Mouse (Mus musculus) testis, adult 2 months (tissue): ENCODE measurements around the gene Creb5. TPM values are rescaled to one million over a fixed set of nuclear protein-coding genes. Genes with fewer than 3 reads are reported as not detected.

Source experiments
- H3K27ac ChIP-seq: fragments of 200-500 bp; 2 replicates; pipeline ENCODE4 v1.5.1; 2012; ENCODE audit warnings: low read depth, low read length; ENCODE audit not compliant: control insufficient read depth, insufficient read depth
- H3K27me3 ChIP-seq: fragments of 200-500 bp; 2 replicates; pipeline ENCODE4 v1.6.1; 2012; ENCODE audit warnings: mild to moderate bottlenecking, low read length, moderate library complexity; ENCODE audit not compliant: control insufficient read depth, insufficient read depth
- H3K36me3 ChIP-seq: fragments of 200-500 bp; 2 replicates; pipeline ENCODE4 v1.6.1; 2012; ENCODE audit warnings: mild to moderate bottlenecking, low read length; ENCODE audit not compliant: control insufficient read depth, insufficient read depth
- H3K4me1 ChIP-seq: fragments of 200-500 bp; 2 replicates; pipeline ENCODE4 v1.6.1; 2012; ENCODE audit warnings: low read length; ENCODE audit not compliant: control insufficient read depth, insufficient read depth
- H3K4me3 ChIP-seq: fragments of 200-500 bp; 2 replicates; pipeline ENCODE4 v1.5.1; 2012; ENCODE audit warnings: low read depth, mild to moderate bottlenecking, low read length, moderate library complexity, mixed read lengths; ENCODE audit not compliant: control insufficient read depth
- CTCF ChIP-seq: fragments of 200-500 bp; IDR thresholded peaks from 2 replicates; pipeline ENCODE4 v1.5.1; 2012; ENCODE audit warnings: low read depth, mild to moderate bottlenecking, inconsistent platforms, low read length, moderate library complexity; ENCODE audit not compliant: control insufficient read depth, insufficient read depth, insufficient replicate concordance
- POLR2A ChIP-seq: fragments of 200-500 bp; IDR thresholded peaks from 2 replicates; pipeline ENCODE4 v1.6.1; 2012; ENCODE audit warnings: low read depth, mild to moderate bottlenecking, inconsistent platforms, low read length, moderate library complexity; ENCODE audit not compliant: control insufficient read depth
- polyA plus RNA-seq: library from polyadenylated mRNA; depleted of rRNA; stranded (reverse); fragments of >200 nt; gene quantifications from 2 replicates; pipeline ENCODE4 v1.2.3, GENCODE M21; 2012; rRNA removed

Creb5 gene
- polyA plus RNA-seq, result 0.26 and 0.37 TPM in 2 replicates

DNA sequence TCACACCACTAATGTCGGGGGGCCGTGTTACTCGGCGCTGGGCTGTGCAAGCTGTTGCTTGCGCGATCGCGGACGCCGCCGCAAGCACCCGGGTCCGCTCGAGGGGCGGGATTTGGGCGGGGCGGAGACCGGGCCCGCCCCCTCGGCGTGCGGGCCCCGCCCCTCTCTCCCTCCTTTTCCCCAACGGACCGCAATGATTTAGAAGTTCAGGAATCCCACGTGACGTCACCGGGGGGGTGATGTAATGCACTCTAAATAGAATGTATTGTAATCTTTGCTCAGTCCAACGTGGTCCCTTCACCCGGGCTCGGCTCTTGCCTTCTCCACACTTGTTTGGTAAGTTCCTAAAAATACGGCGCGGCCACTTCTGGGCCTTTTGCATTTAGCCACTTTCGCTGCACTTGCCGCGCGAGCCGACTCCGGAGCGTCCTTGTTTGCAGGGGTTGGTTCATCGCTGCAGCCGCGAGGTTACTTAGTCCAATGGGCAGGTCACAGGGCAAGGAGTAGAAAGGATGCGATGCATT is at the start of gene Creb5:
Gene Creb5 (plus strand): TSS at position 233 of the 524 bp plus-strand sequence.
- Histone ChIP-seq H3K27me3 (peaks cover 5% of the 10 kb centered on the region), H3K27ac (no peak within 1 kb of the TSS), H3K4me3 (peak within 1 kb of the TSS; percentile 69), H3K36me3 (no peaks in the 10 kb centered on the region), H3K4me1 (peaks cover 13% of the 10 kb centered on the region)
- no peak for TF ChIP-seq POLR2A
- TF ChIP-seq CTCF, result no peak

GRCm38 (mm10) chr6:53259841-53260240 is 27.2 kb upstream of the Creb5 start:
- Histone ChIP-seq H3K27ac (no peak overlapping the region), H3K4me3 (no peak overlapping the region), H3K36me3 (no peaks in the 10 kb centered on the region), H3K4me1 (peaks cover 2% of the 10 kb centered on the region; the same call in 1 of the 2 replicates), H3K27me3 (no peaks in the 10 kb centered on the region)
- TF ChIP-seq CTCF, result no peak
- TF ChIP-seq POLR2A, result no peak

- Histone ChIP-seq H3K27me3 (no peaks in the 10 kb centered on the region), H3K4me3 (peak overlapping the region; percentile 56), H3K36me3 (no peaks in the 10 kb centered on the region), H3K27ac (no peak overlapping the region), H3K4me1 (peaks cover 2% of the 10 kb centered on the region; the same call in 1 of the 2 replicates)
- TF ChIP-seq CTCF (no peak), POLR2A (peak; percentile 18; the same call in 1 of the 2 replicates)
Measured at GRCm38 (mm10) chr6:53262401-53262800, 24.7 kb upstream of the Creb5 start.

GRCm38 (mm10) chr6:53267036-53267435 is 20.0 kb upstream of the Creb5 start:
- Histone ChIP-seq H3K4me1 (peaks cover 2% of the 10 kb centered on the region; the same call in 1 of the 2 replicates), H3K4me3 (no peak overlapping the region), H3K27me3 (no peaks in the 10 kb centered on the region), H3K36me3 (no peaks in the 10 kb centered on the region), H3K27ac (no peak overlapping the region)
- TF ChIP-seq CTCF, result no peak

GRCm38 (mm10) chr6:53267732-53268505 is 19.2 kb upstream of the Creb5 start:
- Histone ChIP-seq H3K4me1 (no peaks in the 10 kb centered on the region), H3K36me3 (no peaks in the 10 kb centered on the region), H3K27ac (no peak overlapping the region), H3K4me3 (no peak overlapping the region), H3K27me3 (no peaks in the 10 kb centered on the region)
- no peak for TF ChIP-seq POLR2A

- Histone ChIP-seq H3K4me1 (no peaks in the 10 kb centered on the region), H3K27me3 (no peaks in the 10 kb centered on the region), H3K4me3 (no peak overlapping the region), H3K36me3 (no peaks in the 10 kb centered on the region), H3K27ac (no peak overlapping the region)
- TF ChIP-seq POLR2A (no peak), CTCF (no peak)
Measured at GRCm38 (mm10) chr6:53271216-53271615, 15.9 kb upstream of the Creb5 start.

DNA sequence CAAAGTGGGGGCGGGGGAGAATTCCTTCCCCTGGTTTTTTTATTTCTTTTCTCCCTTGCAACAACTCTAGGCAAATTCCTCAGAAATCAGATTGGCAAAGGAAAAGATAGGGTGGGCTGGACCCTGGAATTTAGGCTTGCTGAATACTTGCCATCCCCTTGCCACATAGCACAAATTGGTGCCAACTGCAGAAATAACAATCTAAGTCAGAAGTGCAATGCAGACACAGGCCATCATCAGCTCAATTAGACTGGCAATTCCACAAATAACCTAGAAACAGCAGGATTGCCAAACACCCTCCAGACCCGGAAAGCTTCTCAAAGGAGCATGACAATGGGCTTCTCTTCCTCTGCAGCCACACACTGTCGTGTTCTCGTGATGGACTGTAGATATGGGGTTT is 15.4 kb upstream of the Creb5 start:
- no peaks in the 10 kb centered on the region for H3K4me1 ChIP-seq
- TF ChIP-seq POLR2A (no peak), CTCF (no peak)
- H3K4me3 ChIP-seq, result no peak overlapping the region
- H3K27ac ChIP-seq, result no peak overlapping the region
- H3K36me3 ChIP-seq, result no peaks in the 10 kb centered on the region
- H3K27me3 ChIP-seq, result no peaks in the 10 kb centered on the region

- Histone ChIP-seq H3K4me3 (peak overlapping the region; percentile 69), H3K4me1 (peaks cover 13% of the 10 kb centered on the region), H3K27ac (no peak overlapping the region), H3K27me3 (peaks cover 5% of the 10 kb centered on the region), H3K36me3 (no peaks in the 10 kb centered on the region)
- TF ChIP-seq CTCF (no peak), POLR2A (no peak)
Measured at GRCm38 (mm10) chr6:53286389-53287037, 557 bp upstream of the Creb5 start.
